Mouse (Mus musculus) brain, embryonic 18.5 days (tissue): ENCODE results near the gene Mug2.
"Not testable (repeated sequence)": the region's sequence is repeated elsewhere in the genome, so short reads cannot be mapped to it uniquely, and the experiment has no call there.

Experiments used
- DNase-seq: peaks from one replicate; pipeline ENCODE4 v3.0.0-alpha.2; 2012; ENCODE audit warnings: low read depth, low spot score

Gene Mug2

DNA sequence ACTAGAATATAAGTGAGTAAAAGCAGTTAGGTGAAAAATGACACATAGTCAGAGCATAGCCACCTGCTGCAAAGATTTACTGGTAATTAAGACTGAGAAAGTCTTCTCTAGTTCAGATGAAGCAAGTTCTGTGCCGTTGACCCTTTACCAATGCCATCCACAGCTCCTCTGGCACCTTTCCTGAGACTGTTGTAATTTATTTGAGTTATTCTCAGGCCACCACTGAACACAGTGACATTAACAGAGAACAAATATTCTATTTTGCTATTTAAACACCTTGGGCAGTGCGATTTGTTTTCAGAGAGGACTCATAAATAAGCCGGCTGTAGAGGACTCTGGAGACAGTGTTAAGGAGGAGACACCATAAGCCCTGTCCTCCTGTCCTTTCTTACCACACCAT lies at the start of gene Mug2:
TSS of gene Mug2 (plus strand) at position 301 of the 400 bp plus-strand sequence.
- not testable (repeated sequence) for DNase-seq

DNA sequence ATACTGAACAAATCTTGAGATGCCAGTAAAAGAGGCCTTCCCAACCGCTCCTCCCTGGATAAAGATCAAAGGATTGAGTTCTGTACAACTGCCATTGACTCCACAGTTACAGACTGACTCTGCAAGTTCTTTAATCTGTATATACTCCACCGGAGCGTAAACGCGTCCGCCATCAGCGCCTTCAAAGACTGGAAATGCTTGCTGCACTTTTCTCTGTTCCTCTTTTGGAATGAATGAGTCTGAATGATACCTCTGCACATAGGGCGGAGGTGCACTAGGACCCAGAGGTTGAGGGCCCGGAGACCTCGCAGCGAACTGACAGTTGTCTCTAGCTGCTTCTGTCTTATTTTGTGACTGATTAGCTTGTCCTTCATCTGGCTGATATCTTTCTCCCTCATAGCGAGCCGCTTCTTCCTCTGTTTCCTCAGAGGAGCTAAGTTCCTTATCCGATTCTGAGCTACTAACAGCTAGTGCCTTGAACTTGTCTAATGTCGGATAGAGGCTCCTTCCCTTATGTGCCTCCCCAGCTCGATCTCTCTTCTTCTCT lies 48.7 kb upstream of the Mug2 start:
- not testable (repeated sequence) for DNase-seq

DNA sequence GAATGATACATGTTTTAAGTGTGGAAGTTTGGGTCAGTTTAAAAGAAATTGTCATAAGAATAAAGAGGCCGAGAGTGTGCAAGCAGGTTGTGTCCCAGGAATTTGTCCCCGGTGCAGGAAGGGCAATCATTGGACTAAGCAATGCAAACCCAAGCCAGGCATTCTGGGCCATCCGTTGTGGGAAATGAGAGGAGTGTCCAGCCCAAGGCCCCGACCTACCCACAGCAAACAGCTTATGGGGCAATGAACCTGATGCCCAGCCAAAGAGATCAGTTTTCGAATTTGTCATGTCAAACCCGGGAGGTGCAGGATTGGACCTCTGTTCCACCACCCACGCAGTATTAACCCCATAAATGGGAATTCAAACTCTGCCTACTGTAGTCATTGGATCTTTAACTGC lies 30.9 kb upstream of the Mug2 start:
- no peak for DNase-seq

DNA sequence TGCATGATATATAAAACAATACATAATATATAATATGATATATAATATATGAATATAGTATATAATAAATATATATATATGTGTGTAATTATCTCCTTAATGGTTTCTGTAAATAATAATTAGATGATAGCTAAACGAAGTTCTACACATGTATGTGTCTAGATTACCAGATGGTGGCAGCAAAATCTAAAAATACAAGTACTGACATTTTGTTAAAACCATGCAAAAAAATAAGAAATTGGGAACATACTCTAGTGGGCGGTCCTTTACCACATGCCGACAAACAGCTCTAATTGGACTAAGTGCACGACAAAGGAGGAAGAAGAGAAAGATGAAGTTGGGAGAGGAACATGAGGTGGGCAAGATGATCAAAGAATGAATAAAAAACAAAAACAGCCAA lies 94.3 kb downstream of the Mug2 start:
- DNase-seq: no peak

DNA sequence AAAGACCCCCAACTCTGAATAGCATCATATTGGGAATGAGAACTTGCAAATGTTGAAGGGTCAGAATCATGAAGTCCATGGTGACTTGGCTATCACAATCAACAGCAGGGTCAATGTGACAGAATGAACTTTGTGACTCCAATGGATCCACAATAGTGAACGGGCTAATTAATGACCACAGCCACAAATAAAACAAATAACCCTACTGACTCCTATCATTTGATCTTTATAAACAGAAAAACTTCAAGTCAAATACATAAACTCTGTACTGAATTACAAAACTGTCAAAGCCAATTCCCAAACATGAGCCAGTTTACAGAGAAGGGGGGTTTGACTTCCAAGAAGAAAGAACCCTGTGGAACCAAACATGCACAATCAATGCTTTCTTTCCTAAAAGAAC lies 95.1 kb downstream of the Mug2 start:
- DNase-seq: no peak

DNA sequence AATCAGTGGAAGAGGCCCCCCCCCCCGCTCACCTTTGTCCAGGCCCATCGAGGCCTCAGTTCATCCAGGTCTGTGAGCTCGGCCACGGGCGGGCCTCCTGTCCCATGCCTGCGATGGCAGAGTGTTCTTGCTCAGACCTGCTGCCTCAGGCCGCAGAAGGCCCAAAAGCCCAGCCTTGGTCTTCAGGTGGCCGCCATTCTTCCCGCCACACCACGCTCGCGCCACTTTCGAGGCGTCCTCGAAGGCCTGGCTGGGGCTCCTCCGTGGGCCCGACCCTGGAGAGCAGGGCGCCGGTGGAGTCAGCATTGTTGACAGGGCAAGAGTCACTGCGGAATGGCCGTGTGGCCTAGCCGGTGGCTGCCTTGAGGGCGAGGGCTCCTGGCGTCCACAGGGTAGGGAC lies 110.4 kb downstream of the Mug2 start:
- DNase-seq: no peak

DNA sequence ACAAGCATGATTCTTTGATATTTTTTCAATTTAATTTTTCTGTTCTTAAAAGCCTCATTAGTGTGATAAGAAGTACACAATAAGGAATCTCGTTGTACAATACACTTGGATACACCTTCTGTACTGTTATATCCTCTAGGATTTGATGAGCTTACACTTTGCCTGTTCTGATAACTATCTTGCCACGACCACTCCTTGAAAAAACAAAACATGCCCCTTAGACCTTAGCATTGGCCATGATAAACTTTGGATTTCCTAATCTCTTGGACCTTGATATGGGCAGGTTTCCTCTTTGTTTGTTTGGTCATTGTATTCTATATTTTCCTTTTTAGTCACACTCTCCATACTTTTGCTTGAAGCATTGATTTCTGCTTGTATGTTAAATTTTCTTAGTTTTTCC lies 123.0 kb downstream of the Mug2 start:
- no peak for DNase-seq
